Mouse (Mus musculus) kidney, embryonic 14.5 days (tissue): ENCODE data around the gene Pkib. TPM values are rescaled to one million over a fixed set of nuclear protein-coding genes. Genes with fewer than 3 reads are reported as not detected.

Experiments
- ATAC-seq: fragments of 200-750 bp; cut with Nextera tagmentation; 2 replicates; pipeline ENCODE4 v1.8.0; 2017; ENCODE audit warnings: moderate number of reproducible peaks, mild to moderate bottlenecking, moderate TSS enrichment, moderate library complexity; ENCODE audit not compliant: low FRiP score, low TSS enrichment
- H3K27ac ChIP-seq: fragments of 300-500 bp; sonication (generic); 2 replicates; pipeline ENCODE4 v1.5.1; 2014; ENCODE audit warnings: low read depth, mild to moderate bottlenecking, low read length, moderate library complexity, mixed read lengths
- H3K27me3 ChIP-seq: fragments of 300-500 bp; sonication (generic); 2 replicates; pipeline ENCODE4 v1.6.1; 2014; ENCODE audit warnings: mild to moderate bottlenecking, low read length; ENCODE audit not compliant: control insufficient read depth, insufficient read depth
- H3K36me3 ChIP-seq: fragments of 300-500 bp; sonication (generic); 2 replicates; pipeline ENCODE4 v1.6.1; 2014; ENCODE audit warnings: low read length, mixed read lengths; ENCODE audit not compliant: control insufficient read depth, insufficient read depth
- H3K4me1 ChIP-seq: fragments of 300-500 bp; sonication (generic); 2 replicates; pipeline ENCODE4 v1.6.1; 2014; ENCODE audit warnings: low read length, mixed read lengths; ENCODE audit not compliant: control insufficient read depth, insufficient read depth
- H3K4me2 ChIP-seq: fragments of 300-500 bp; sonication (generic); replicated peaks from 2 replicates; pipeline ENCODE4 v1.6.1; 2014; ENCODE audit warnings: low read depth, mild to moderate bottlenecking, low read length
- H3K4me3 ChIP-seq: fragments of 300-500 bp; sonication (generic); 2 replicates; pipeline ENCODE4 v1.5.1; 2014; ENCODE audit warnings: mild to moderate bottlenecking, low read length
- H3K9ac ChIP-seq: fragments of 300-500 bp; sonication (generic); 2 replicates; pipeline ENCODE4 v1.6.1; 2014; ENCODE audit warnings: low read depth, mild to moderate bottlenecking, low read length, moderate library complexity
- H3K9me3 ChIP-seq: fragments of 300-500 bp; sonication (generic); 2 replicates; pipeline ENCODE4 v1.6.1; 2016; ENCODE audit warnings: low read length; ENCODE audit not compliant: control insufficient read depth
- WGBS: fragments of 180-500 bp; shearing (Covaris S2); extraction: QIAGEN DNeasy Blood & Tissue Kit; methylation state at CpG from one replicate; pipeline ENCODE4 v1.1.7; 2014; 5-methylcytosine and 5-hydroxymethylcytosine counted together
- polyA plus RNA-seq: library from polyadenylated mRNA; unstranded; fragments of >200 nt; fragmentation: Nextera tagmentation; extraction: Ambion mirVana; gene quantifications from 2 replicates; pipeline ENCODE4 v1.2.1, GENCODE M21; 2014

Pkib gene
- polyA plus RNA-seq, 1 experiment from 2014 or later, result 4.8 TPM

GRCm38 (mm10) chr10:57784131-57784875, 152.5 kb downstream of the Pkib start:
- Histone ChIP-seq H3K9ac (no peak overlapping the region), H3K4me2 (peak overlapping the region; percentile 13; the same call in 1 of the 2 replicates), H3K27me3 (no peaks in the 10 kb centered on the region), H3K9me3 (no peaks in the 10 kb centered on the region), H3K27ac (no peak overlapping the region), H3K4me3 (no peak overlapping the region), H3K36me3 (no peaks in the 10 kb centered on the region), H3K4me1 (0 out of 2 replicates have a peak, but pooled peaks cover 2% of the 10 kb centered on the region)
- WGBS, result 12% methylated on average over 7 of the region's 7 CpGs
- ATAC-seq, result 0 out of 2 replicates have a peak, but pooled peaks have one; percentile 77

GRCm38 (mm10) chr10:57784876-57785150, 153.0 kb downstream of the Pkib start, which contains the start of gene Fabp7:
TSS of gene Fabp7 (plus strand) at chr10:57784881.
- Histone ChIP-seq H3K27ac (no peak within 1 kb of the TSS), H3K4me3 (no peak within 1 kb of the TSS), H3K9me3 (no peaks in the 10 kb centered on the region), H3K27me3 (no peaks in the 10 kb centered on the region), H3K36me3 (no peaks in the 10 kb centered on the region), H3K4me1 (0 out of 2 replicates have a peak, but pooled peaks cover 2% of the 10 kb centered on the region), H3K4me2 (peak within 1 kb of the TSS; percentile 13; the same call in 1 of the 2 replicates), H3K9ac (no peak within 1 kb of the TSS)
- no peak for ATAC-seq
- 25% methylated on average over 7 of the region's 7 CpGs for WGBS

GRCm38 (mm10) chr10:57785552-57785951, 153.8 kb downstream of the Pkib start:
- WGBS, result 55% methylated on average over 2 of the region's 2 CpGs
- H3K27me3 ChIP-seq, result no peaks in the 10 kb centered on the region
- no peak overlapping the region for H3K27ac ChIP-seq
- 0 out of 2 replicates have a peak, but pooled peaks cover 2% of the 10 kb centered on the region for H3K4me1 ChIP-seq
- no peak for ATAC-seq
- no peak overlapping the region for H3K4me2 ChIP-seq
- H3K36me3 ChIP-seq, result no peaks in the 10 kb centered on the region
- H3K9ac ChIP-seq, result no peak overlapping the region
- H3K9me3 ChIP-seq, result no peaks in the 10 kb centered on the region
- no peak overlapping the region for H3K4me3 ChIP-seq

Other genes with a start within 250 kb of the Pkib start
- 35.0 and 42.8 TPM in 2 replicates for gene Hsf2, start 145.6 kb upstream of the Pkib start, polyA plus RNA-seq
- 124 and 154 TPM in 2 replicates for gene Serinc1, start 99.5 kb upstream of the Pkib start, polyA plus RNA-seq
- 5.9 and 7.3 TPM in 2 replicates for gene Fabp7, start 152.9 kb downstream of the Pkib start, polyA plus RNA-seq
- gene Smpdl3a, start 162.4 kb downstream of the Pkib start, polyA plus RNA-seq, result 16.7 and 19.3 TPM in 2 replicates